In genomic region chr1:127577083-127577482, GRCm38 (mm10) we compare ENCODE assay signal across 10 mouse cellular contexts.
DNase-seq lines count a peak whose midpoint lies in the region; ATAC-seq lines count a peak whose summit lies in the region.
"Had no signal": no experiment of that assay in that cellular context is flagged by ENCODE, and none has a peak within 500 bp of the region (broad histone marks: within the 10 kb centered on the region; RNA-seq: fewer than 3 reads in every experiment).

No protein-coding gene starts in this region.

- no peak overlapping the region for H3K9ac ChIP-seq in hindbrain, embryonic 13.5 days
- H3K9ac ChIP-seq in neural tube, embryonic 14.5 days (replicated peaks; ENCODE audit: low read depth, low read length), result no peak overlapping the region
- H3K9ac ChIP-seq: heart, embryonic 15.5 days; liver, embryonic 13.5 days had no signal

- peaks cover 17% of the 10 kb centered on the region; the same call in 1 of the 2 replicates for H3K27me3 ChIP-seq in hindbrain, embryonic 13.5 days
- 0 out of 2 replicates have a peak, but pooled peaks cover 2% of the 10 kb centered on the region for H3K27me3 ChIP-seq in neural tube, embryonic 14.5 days (ENCODE audit: control insufficient read depth, insufficient read depth, low read length)
- H3K27me3 ChIP-seq: heart, embryonic 15.5 days; liver, embryonic 13.5 days had no signal

- H3K9me3 ChIP-seq in hindbrain, embryonic 13.5 days, result no peaks in the 10 kb centered on the region
- H3K9me3 ChIP-seq in neural tube, embryonic 14.5 days (ENCODE audit: control insufficient read depth, low read length), result no peaks in the 10 kb centered on the region
- H3K9me3 ChIP-seq: heart, embryonic 15.5 days; liver, embryonic 13.5 days had no signal

- H3K4me1 ChIP-seq in hindbrain, embryonic 13.5 days (replicated peaks), result peaks cover 34% of the 10 kb centered on the region
- peaks cover 17% of the 10 kb centered on the region; the same call in 1 of the 2 replicates for H3K4me1 ChIP-seq in neural tube, embryonic 14.5 days (ENCODE audit: control insufficient read depth, insufficient read depth, low read length)
- H3K4me1 ChIP-seq: liver, embryonic 13.5 days had no signal

- 22% methylated on average over 7 of the region's 7 CpGs for WGBS in hindbrain, embryonic 13.5 days
- WGBS in neural tube, embryonic 14.5 days, result 19% methylated on average over 7 of the region's 7 CpGs

- peak; percentile 82 for DNase-seq in heart, adult 11 months
- no peak for DNase-seq in heart, postnatal 4 days
- DNase-seq in embryo, embryonic 10.5 days (ENCODE audit: low spot score), result peak; percentile 26
- DNase-seq in frontal cortex, postnatal 25 days (ENCODE audit: low spot score in 2 of 2), result no peak
- no peak for DNase-seq in thymus, postnatal 36 days
- DNase-seq in yolk sac, embryonic 10.5 days (ENCODE audit: low spot score), result no peak
- DNase-seq: liver, embryonic 13.5 days had no signal

- H3K27ac ChIP-seq in hindbrain, embryonic 13.5 days, result peak overlapping the region; percentile 36; the same call in 1 of the 2 replicates
- H3K27ac ChIP-seq in neural tube, embryonic 14.5 days (ENCODE audit: low read depth, low read length), result peak overlapping the region; percentile 1; the same call in 1 of the 2 replicates
- H3K27ac ChIP-seq: heart, embryonic 15.5 days; liver, embryonic 13.5 days had no signal

- no peaks in the 10 kb centered on the region for H3K36me3 ChIP-seq in hindbrain, embryonic 13.5 days
- H3K36me3 ChIP-seq in neural tube, embryonic 14.5 days (ENCODE audit: control insufficient read depth, insufficient read depth, low read length), result no peaks in the 10 kb centered on the region
- H3K36me3 ChIP-seq: heart, embryonic 15.5 days; liver, embryonic 13.5 days had no signal

- H3K4me2 ChIP-seq in hindbrain, embryonic 13.5 days, result peak overlapping the region; percentile 36
- H3K4me2 ChIP-seq in neural tube, embryonic 14.5 days (ENCODE audit: low read depth, low read length), result peak overlapping the region; percentile 5; the same call in 1 of the 2 replicates
- H3K4me2 ChIP-seq: heart, embryonic 15.5 days; liver, embryonic 13.5 days had no signal

- no peak overlapping the region for H3K4me3 ChIP-seq in hindbrain, embryonic 13.5 days
- no peak overlapping the region for H3K4me3 ChIP-seq in neural tube, embryonic 14.5 days (ENCODE audit: low read depth, low read length)
- H3K4me3 ChIP-seq: heart, embryonic 15.5 days; liver, embryonic 13.5 days had no signal

- peak; percentile 76 for ATAC-seq in hindbrain, embryonic 13.5 days (ENCODE audit: low FRiP score)
- ATAC-seq in neural tube, embryonic 14.5 days (ENCODE audit: low read depth), result peak; percentile 83

Comparison
In these comparisons a context has a peak if more than half of its experiments do, and no peak if none do; other contexts are left out.
1. DNase-seq: peak in heart, adult 11 months (single experiment) and embryo, embryonic 10.5 days (single experiment); none in heart, postnatal 4 days (single experiment), frontal cortex, postnatal 25 days (0 of 2), thymus, postnatal 36 days (0 of 2) and yolk sac, embryonic 10.5 days (single experiment).